Mouse (Mus musculus) hindbrain, embryonic 12.5 days (tissue): ENCODE measurements around the gene St6galnac3. TPM values are rescaled to one million over a fixed set of nuclear protein-coding genes. Genes with fewer than 3 reads are reported as not detected.

ENCODE experiments used
- ATAC-seq: fragments of 200-750 bp; cut with Nextera tagmentation; 2 replicates; pipeline ENCODE4 v1.8.0; 2017; ENCODE audit warnings: moderate TSS enrichment; ENCODE audit not compliant: low FRiP score
- H3K27ac ChIP-seq: fragments of 300-500 bp; sonication (generic); 2 replicates; pipeline ENCODE4 v1.5.1; 2016; ENCODE audit warnings: mild to moderate bottlenecking
- H3K27me3 ChIP-seq: fragments of 300-500 bp; sonication (generic); 2 replicates; pipeline ENCODE4 v1.6.1; 2016; ENCODE audit warnings: mild to moderate bottlenecking
- H3K36me3 ChIP-seq: fragments of 300-500 bp; sonication (generic); 2 replicates; pipeline ENCODE4 v1.6.1; 2016; ENCODE audit warnings: mild to moderate bottlenecking
- H3K4me1 ChIP-seq: fragments of 300-500 bp; sonication (generic); 2 replicates; pipeline ENCODE4 v1.6.1; 2016
- H3K4me2 ChIP-seq: fragments of 300-500 bp; sonication (generic); replicated peaks from 2 replicates; pipeline ENCODE4 v1.6.1; 2016; ENCODE audit warnings: mild to moderate bottlenecking
- H3K4me3 ChIP-seq: fragments of 300-500 bp; sonication (generic); 2 replicates; pipeline ENCODE4 v1.5.1; 2016; ENCODE audit warnings: mild to moderate bottlenecking
- H3K9ac ChIP-seq: fragments of 300-500 bp; sonication (generic); 2 replicates; pipeline ENCODE4 v1.6.1; 2016; ENCODE audit warnings: mild to moderate bottlenecking, moderate library complexity
- H3K9me3 ChIP-seq: fragments of 300-500 bp; sonication (generic); replicated peaks from 2 replicates; pipeline ENCODE4 v1.6.1; 2016; ENCODE audit warnings: mild to moderate bottlenecking
- WGBS: fragments of 180-500 bp; shearing (Covaris S2); methylation state at CpG from one replicate; pipeline ENCODE4 v1.1.7; 2016; 5-methylcytosine and 5-hydroxymethylcytosine counted together
- microRNA-seq: library from miRNA; unstranded; fragments of <30 nt; microRNA quantifications from one replicate; pipeline ENCODE4, GENCODE M21; 2017
- polyA plus RNA-seq: library from polyadenylated mRNA; unstranded; fragments of >200 nt; fragmentation: Nextera tagmentation; extraction: Ambion mirVana; gene quantifications from 2 replicates; pipeline ENCODE4 v1.2.1, GENCODE M21; 2016

Gene St6galnac3
- polyA plus RNA-seq, 1 experiment from 2014 or later, result 40.8 TPM

GRCm38 (mm10) chr3:153176325-153176724 is 548.6 kb downstream of the St6galnac3 start:
- Histone ChIP-seq H3K9ac (no peak overlapping the region), H3K4me2 (no peak overlapping the region), H3K4me1 (peaks cover 6% of the 10 kb centered on the region), H3K9me3 (no peaks in the 10 kb centered on the region), H3K27me3 (no peaks in the 10 kb centered on the region), H3K36me3 (no peaks in the 10 kb centered on the region), H3K27ac (peak overlapping the region; percentile 67), H3K4me3 (no peak overlapping the region)
- 49% methylated on average over 6 of the region's 6 CpGs for WGBS
- ATAC-seq, result peak; percentile 47

DNA sequence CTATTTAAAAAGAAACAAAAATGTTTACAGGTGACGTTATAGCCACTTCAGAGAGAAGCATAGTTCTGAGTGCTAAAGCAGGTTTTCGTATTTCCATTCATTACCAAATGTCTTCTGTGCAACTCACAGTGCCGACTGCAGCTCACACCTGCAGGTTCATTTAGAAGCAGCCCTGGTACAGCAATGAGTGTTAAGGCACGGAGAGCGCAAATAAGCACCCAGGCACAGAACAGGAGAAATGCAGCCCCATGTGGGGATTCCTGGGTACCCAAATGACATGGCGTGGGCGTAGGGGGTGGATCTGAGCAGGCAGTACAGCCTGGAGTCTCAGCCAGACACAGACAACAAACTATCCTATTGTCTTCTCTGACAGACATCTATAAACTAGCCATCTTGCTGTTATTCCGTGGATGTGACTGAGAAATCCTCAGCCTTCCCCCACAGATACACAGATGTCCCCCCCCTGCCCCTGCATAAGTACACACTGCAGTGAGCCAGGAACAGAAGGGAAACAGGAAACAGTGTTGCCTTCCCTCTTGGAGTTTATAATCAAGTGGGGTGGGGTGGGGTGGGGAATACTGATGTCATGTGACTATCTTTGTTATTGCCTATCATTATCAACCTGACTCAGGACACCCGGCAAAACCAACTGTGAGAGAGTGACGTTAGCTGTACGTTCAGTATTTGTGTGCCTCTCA is 550.5 kb downstream of the St6galnac3 start:
- H3K4me3 ChIP-seq, result no peak overlapping the region
- no peak for ATAC-seq
- H3K27ac ChIP-seq, result no peak overlapping the region
- H3K9me3 ChIP-seq, result no peaks in the 10 kb centered on the region
- no peaks in the 10 kb centered on the region for H3K27me3 ChIP-seq
- 87% methylated on average over 11 of the region's 11 CpGs for WGBS
- peaks cover 7% of the 10 kb centered on the region for H3K4me1 ChIP-seq
- no peak overlapping the region for H3K4me2 ChIP-seq
- H3K36me3 ChIP-seq, result no peaks in the 10 kb centered on the region
- H3K9ac ChIP-seq, result no peak overlapping the region

DNA sequence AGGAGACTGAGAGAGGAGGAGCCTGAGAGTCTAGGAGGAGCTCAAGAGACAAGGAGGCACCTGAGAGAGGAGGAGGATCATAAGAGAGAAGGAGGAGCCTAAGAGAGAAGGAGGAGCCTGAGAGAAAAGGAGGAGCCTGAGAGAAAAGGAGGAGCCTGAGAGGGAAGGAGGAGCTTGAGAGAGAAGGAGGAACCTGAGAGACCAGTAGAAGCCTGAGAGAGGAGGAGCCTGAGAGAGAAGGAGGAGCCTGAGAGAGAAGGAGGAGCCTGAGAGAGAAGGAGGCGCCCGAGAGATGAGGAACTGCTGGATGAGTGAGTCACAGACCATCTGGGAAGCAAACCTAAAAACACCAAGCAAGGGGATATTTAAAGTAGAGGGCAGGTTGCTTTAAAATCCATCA is 551.4 kb downstream of the St6galnac3 start:
- ATAC-seq, result no peak
- no peaks in the 10 kb centered on the region for H3K36me3 ChIP-seq
- H3K4me1 ChIP-seq, result peaks cover 7% of the 10 kb centered on the region
- no peak overlapping the region for H3K9ac ChIP-seq
- H3K4me2 ChIP-seq, result no peak overlapping the region
- no peaks in the 10 kb centered on the region for H3K27me3 ChIP-seq
- H3K27ac ChIP-seq, result no peak overlapping the region
- H3K9me3 ChIP-seq, result no peaks in the 10 kb centered on the region
- H3K4me3 ChIP-seq, result no peak overlapping the region
- 89% methylated on average over 2 of the region's 2 CpGs for WGBS

- Histone ChIP-seq H3K9ac (no peak overlapping the region), H3K4me1 (peaks cover 2% of the 10 kb centered on the region; the same call in 1 of the 2 replicates), H3K4me2 (no peak overlapping the region), H3K4me3 (no peak overlapping the region), H3K9me3 (no peaks in the 10 kb centered on the region), H3K27ac (0 out of 2 replicates have a peak overlapping the region, but pooled peaks have one; percentile 30), H3K36me3 (no peaks in the 10 kb centered on the region), H3K27me3 (no peaks in the 10 kb centered on the region)
- 83% methylated on average over 4 of the region's 4 CpGs for WGBS
- ATAC-seq, result no peak
Observed at GRCm38 (mm10) chr3:153170146-153170545, 554.8 kb downstream of the St6galnac3 start.

DNA sequence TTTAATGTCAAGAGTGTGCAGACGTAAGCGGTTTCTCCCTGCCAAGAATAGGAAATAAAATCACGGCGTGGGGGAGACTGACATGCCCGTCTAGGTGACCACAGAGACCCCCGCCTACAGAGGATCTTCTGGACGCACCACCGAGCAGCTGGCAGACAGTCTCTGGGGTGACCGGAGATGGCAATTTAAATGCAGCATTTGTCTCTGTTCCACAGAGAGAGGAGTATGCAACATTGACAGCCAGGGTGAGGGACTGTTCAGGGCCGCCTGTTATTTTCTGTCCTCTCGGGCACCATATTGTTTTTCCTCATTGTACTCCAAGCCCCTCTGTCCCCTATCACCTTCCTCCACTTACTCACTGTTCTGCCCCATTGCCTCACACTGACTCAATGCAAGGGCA is 555.2 kb downstream of the St6galnac3 start:
- 58% methylated on average over 11 of the region's 11 CpGs for WGBS
- Histone ChIP-seq H3K36me3 (no peaks in the 10 kb centered on the region), H3K27me3 (no peaks in the 10 kb centered on the region), H3K9ac (no peak overlapping the region), H3K4me3 (no peak overlapping the region), H3K4me1 (peaks cover 2% of the 10 kb centered on the region; the same call in 1 of the 2 replicates), H3K27ac (0 out of 2 replicates have a peak overlapping the region, but pooled peaks have one; percentile 30), H3K4me2 (no peak overlapping the region), H3K9me3 (no peaks in the 10 kb centered on the region)
- peak; percentile 59 for ATAC-seq

DNA sequence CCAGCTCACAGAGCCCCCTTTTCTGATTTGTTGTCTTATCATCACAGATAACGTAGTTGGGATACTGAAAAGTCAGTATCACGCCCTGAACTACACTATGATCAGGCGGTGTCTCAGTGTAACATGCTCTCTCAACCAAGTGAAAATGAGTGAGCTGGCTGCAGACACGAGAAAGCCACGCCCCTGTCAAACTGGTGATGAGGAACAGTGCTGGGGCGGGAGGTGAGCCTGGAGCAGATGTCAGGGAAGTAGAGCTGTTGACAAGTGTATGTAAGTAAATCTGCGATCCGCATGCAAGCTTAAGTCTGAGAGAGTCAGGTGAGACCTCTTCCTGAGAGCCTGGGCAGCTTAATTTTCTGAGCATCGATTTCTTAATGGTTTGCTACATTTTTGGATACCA is 563.3 kb downstream of the St6galnac3 start:
- no peak overlapping the region for H3K9ac ChIP-seq

GRCm38 (mm10) chr3:153160683-153161082 is 564.3 kb downstream of the St6galnac3 start:
- Histone ChIP-seq H3K4me2 (no peak overlapping the region), H3K36me3 (no peaks in the 10 kb centered on the region), H3K4me1 (no peaks in the 10 kb centered on the region), H3K9ac (no peak overlapping the region), H3K27me3 (no peaks in the 10 kb centered on the region), H3K9me3 (no peaks in the 10 kb centered on the region), H3K27ac (no peak overlapping the region), H3K4me3 (no peak overlapping the region)
- no peak for ATAC-seq
- WGBS, result 91% methylated on average over 5 of the region's 5 CpGs

More for the DNA sequence above, 563.3 kb downstream of the St6galnac3 start:
- H3K4me1 ChIP-seq, result no peaks in the 10 kb centered on the region
- H3K4me2 ChIP-seq, result no peak overlapping the region
- no peaks in the 10 kb centered on the region for H3K9me3 ChIP-seq
- H3K4me3 ChIP-seq, result no peak overlapping the region
- no peaks in the 10 kb centered on the region for H3K36me3 ChIP-seq
- no peak for ATAC-seq
- H3K27ac ChIP-seq, result no peak overlapping the region
- no peaks in the 10 kb centered on the region for H3K27me3 ChIP-seq
- 72% methylated on average over 9 of the region's 9 CpGs for WGBS

DNA sequence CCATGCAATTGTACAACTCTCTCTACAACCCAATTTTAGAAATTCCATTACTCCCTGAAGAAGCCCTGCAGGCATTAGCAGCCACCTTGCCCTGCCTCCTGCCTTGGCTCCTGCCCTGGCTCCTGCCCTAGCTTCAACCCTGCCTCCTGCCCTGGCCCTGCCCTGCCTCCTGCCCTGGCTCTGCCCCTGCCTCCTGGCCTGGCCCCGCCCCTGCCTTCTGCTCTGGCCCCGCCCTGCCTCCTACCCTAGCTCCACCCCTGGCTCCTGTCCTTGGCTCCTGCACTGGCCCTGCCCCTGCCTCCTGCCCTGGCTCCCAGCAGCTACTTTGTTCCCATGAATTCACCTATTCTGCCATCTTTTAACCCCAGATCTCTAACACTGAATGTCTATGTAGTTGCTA is 576.1 kb downstream of the St6galnac3 start:
- no peak overlapping the region for H3K4me3 ChIP-seq
- H3K36me3 ChIP-seq, result no peaks in the 10 kb centered on the region
- no peak overlapping the region for H3K9ac ChIP-seq
- WGBS, result 3% methylated on average over 2 of the region's 2 CpGs
- no peaks in the 10 kb centered on the region for H3K27me3 ChIP-seq
- no peak overlapping the region for H3K27ac ChIP-seq
- no peak overlapping the region for H3K4me2 ChIP-seq
- no peak for ATAC-seq
- H3K4me1 ChIP-seq, result no peaks in the 10 kb centered on the region
- no peaks in the 10 kb centered on the region for H3K9me3 ChIP-seq

Small RNA genes lying within 50 kb of the gene (microRNA-seq; reads per million reads assigned to microRNA genes)
- not detected for gene Gm27405

Other genes with a start within 250 kb of the St6galnac3 start
- 0.13 and 0.14 TPM in 2 replicates for gene Asb17, start 119.0 kb upstream of the St6galnac3 start, polyA plus RNA-seq
- gene Msh4, start 181.0 kb upstream of the St6galnac3 start, polyA plus RNA-seq, result 0.06 and 0.17 TPM in 2 replicates
- 36.5 and 37.4 TPM in 2 replicates for gene Rabggtb, start 187.8 kb upstream of the St6galnac3 start, polyA plus RNA-seq
- 61.0 and 68.9 TPM in 2 replicates for gene Acadm, start 219.5 kb upstream of the St6galnac3 start, polyA plus RNA-seq
- gene Slc44a5, start 248.3 kb upstream of the St6galnac3 start, polyA plus RNA-seq, result 5.7 and 6.1 TPM in 2 replicates